8 mouse cellular contexts compared by ENCODE assay signal in genomic region chr6:4504603-4505131, GRCm38 (mm10). TPM values are rescaled to one million over a fixed set of nuclear protein-coding genes. Genes with fewer than 3 reads are reported as not detected.
DNase-seq lines count a peak whose midpoint lies in the region; ATAC-seq and TF ChIP-seq lines count a peak whose summit lies in the region.

Col1a2 (plus strand) TSS chr6:4504814.

- H3K4me2 ChIP-seq in lung, postnatal 0 days (replicated peaks; ENCODE audit: low read depth, low read length): peak within 1 kb of the TSS; percentile 66
- H3K4me2 ChIP-seq in embryonic facial prominence, embryonic 11.5 days (ENCODE audit: low read depth, low read length): peak within 1 kb of the TSS; percentile 60
- H3K4me2 ChIP-seq in heart, embryonic 16.5 days (ENCODE audit: low read depth, low read length): peak within 1 kb of the TSS; percentile 91
- H3K4me2 ChIP-seq in limb, embryonic 12.5 days: peak within 1 kb of the TSS; percentile 68
- H3K4me2 ChIP-seq in stomach, embryonic 16.5 days (ENCODE audit: low read depth, low read length): peak within 1 kb of the TSS; percentile 70

- H3K36me3 ChIP-seq in lung, postnatal 0 days (ENCODE audit: insufficient read depth, low read length): no peaks in the 10 kb centered on the region
- H3K36me3 ChIP-seq in embryonic facial prominence, embryonic 11.5 days (replicated peaks; ENCODE audit: control insufficient read depth, insufficient read depth, low read depth, low read length): no peaks in the 10 kb centered on the region
- H3K36me3 ChIP-seq in heart, embryonic 16.5 days (ENCODE audit: control insufficient read depth, insufficient read depth): no peaks in the 10 kb centered on the region
- H3K36me3 ChIP-seq in limb, embryonic 12.5 days: peaks cover 7% of the 10 kb centered on the region; the same call in 1 of the 2 replicates
- H3K36me3 ChIP-seq in stomach, embryonic 16.5 days (ENCODE audit: control insufficient read depth, insufficient read depth, low read length): no peaks in the 10 kb centered on the region

- no peak for TF ChIP-seq CTCF in lung, postnatal 0 days (IDR thresholded peaks at IDR 0.05)

- peak within 1 kb of the TSS; percentile 81 for H3K27ac ChIP-seq in lung, postnatal 0 days (ENCODE audit: low read length)
- H3K27ac ChIP-seq in embryonic facial prominence, embryonic 11.5 days (replicated peaks; ENCODE audit: low read depth, low read length): peak within 1 kb of the TSS; percentile 74
- H3K27ac ChIP-seq in heart, embryonic 16.5 days (ENCODE audit: low read length): peak within 1 kb of the TSS; percentile 69
- peak within 1 kb of the TSS; percentile 89 for H3K27ac ChIP-seq in limb, embryonic 12.5 days
- H3K27ac ChIP-seq in stomach, embryonic 16.5 days (ENCODE audit: low read length): peak within 1 kb of the TSS; percentile 94

- ATAC-seq in lung, postnatal 0 days: no peak; the same call in 1 of the 2 replicates
- ATAC-seq in embryonic facial prominence, embryonic 11.5 days (replicated peaks; ENCODE audit: insufficient number of reproducible peaks, low FRiP score, low TSS enrichment, low read depth): peak; percentile 35; the same call in 1 of the 2 replicates
- ATAC-seq in heart, embryonic 16.5 days (replicated peaks; ENCODE audit: extremely low read depth, insufficient read depth, low FRiP score): no peak
- ATAC-seq in limb, embryonic 12.5 days (ENCODE audit: insufficient number of reproducible peaks, insufficient read depth, low FRiP score, low TSS enrichment, low read depth): no peak
- ATAC-seq in stomach, embryonic 16.5 days (ENCODE audit: insufficient read depth, low FRiP score): no peak

- TF ChIP-seq EP300 in lung, postnatal 0 days (IDR thresholded peaks at IDR 0.05): no peak

- peak within 1 kb of the TSS; percentile 48 for H3K9ac ChIP-seq in lung, postnatal 0 days (replicated peaks; ENCODE audit: low read depth)
- peak within 1 kb of the TSS; percentile 62 for H3K9ac ChIP-seq in embryonic facial prominence, embryonic 11.5 days (replicated peaks; ENCODE audit: low read length)
- H3K9ac ChIP-seq in heart, embryonic 16.5 days (ENCODE audit: low read length): peak within 1 kb of the TSS; percentile 69
- peak within 1 kb of the TSS; percentile 61 for H3K9ac ChIP-seq in limb, embryonic 12.5 days (replicated peaks)
- H3K9ac ChIP-seq in stomach, embryonic 16.5 days (ENCODE audit: low read length): peak within 1 kb of the TSS; percentile 81

- no peaks in the 10 kb centered on the region for H3K27me3 ChIP-seq in lung, postnatal 0 days (replicated peaks; ENCODE audit: insufficient read depth, low read length)
- no peaks in the 10 kb centered on the region for H3K27me3 ChIP-seq in embryonic facial prominence, embryonic 11.5 days (ENCODE audit: control insufficient read depth, insufficient read depth, low read length)
- 0 out of 2 replicates have a peak, but pooled peaks cover 4% of the 10 kb centered on the region for H3K27me3 ChIP-seq in heart, embryonic 16.5 days (ENCODE audit: control insufficient read depth, insufficient read depth, low read length)
- no peaks in the 10 kb centered on the region for H3K27me3 ChIP-seq in limb, embryonic 12.5 days
- H3K27me3 ChIP-seq in stomach, embryonic 16.5 days (ENCODE audit: control insufficient read depth, insufficient read depth, low read length): no peaks in the 10 kb centered on the region

- H3K9me3 ChIP-seq in lung, postnatal 0 days (ENCODE audit: low read length): no peaks in the 10 kb centered on the region
- no peaks in the 10 kb centered on the region for H3K9me3 ChIP-seq in embryonic facial prominence, embryonic 11.5 days (replicated peaks; ENCODE audit: control insufficient read depth, low read length)
- no peaks in the 10 kb centered on the region for H3K9me3 ChIP-seq in heart, embryonic 16.5 days (replicated peaks; ENCODE audit: control insufficient read depth, low read length)
- no peaks in the 10 kb centered on the region for H3K9me3 ChIP-seq in limb, embryonic 12.5 days
- no peaks in the 10 kb centered on the region for H3K9me3 ChIP-seq in stomach, embryonic 16.5 days (replicated peaks; ENCODE audit: control insufficient read depth, low read length)

- H3K4me3 ChIP-seq in lung, postnatal 0 days (ENCODE audit: low read depth, low read length): peak within 1 kb of the TSS; percentile 47
- peak within 1 kb of the TSS; percentile 52 for H3K4me3 ChIP-seq in embryonic facial prominence, embryonic 11.5 days (ENCODE audit: low read depth, low read length)
- H3K4me3 ChIP-seq in heart, embryonic 16.5 days (ENCODE audit: low read length): peak within 1 kb of the TSS; percentile 51
- peak within 1 kb of the TSS; percentile 45 for H3K4me3 ChIP-seq in limb, embryonic 12.5 days (replicated peaks)
- H3K4me3 ChIP-seq in stomach, embryonic 16.5 days (replicated peaks; ENCODE audit: low read length): peak within 1 kb of the TSS; percentile 65

- no peaks in the 10 kb centered on the region for H3K4me1 ChIP-seq in lung, postnatal 0 days (ENCODE audit: insufficient read depth, low read depth, low read length)
- no peaks in the 10 kb centered on the region for H3K4me1 ChIP-seq in embryonic facial prominence, embryonic 11.5 days (ENCODE audit: control insufficient read depth, insufficient read depth, low read length)
- peaks cover 4% of the 10 kb centered on the region; the same call in 1 of the 2 replicates for H3K4me1 ChIP-seq in heart, embryonic 16.5 days (ENCODE audit: control insufficient read depth, insufficient read depth, low read length)
- H3K4me1 ChIP-seq in limb, embryonic 12.5 days (replicated peaks): peaks cover 31% of the 10 kb centered on the region
- peaks cover 9% of the 10 kb centered on the region; the same call in 1 of the 2 replicates for H3K4me1 ChIP-seq in stomach, embryonic 16.5 days (ENCODE audit: control insufficient read depth, insufficient read depth, low read length)

- 22% methylated on average over 2 of the region's 3 CpGs for WGBS in lung, postnatal 0 days
- WGBS in embryonic facial prominence, embryonic 11.5 days: 10% methylated on average over 2 of the region's 3 CpGs
- 31% methylated on average over 2 of the region's 3 CpGs for WGBS in heart, embryonic 16.5 days
- 8% methylated on average over 2 of the region's 3 CpGs for WGBS in limb, embryonic 12.5 days
- 16% methylated on average over 3 of the region's 3 CpGs for WGBS in stomach, embryonic 16.5 days

- DNase-seq in lung, postnatal 0 days (ENCODE audit: low spot score): no peak
- DNase-seq in lung, postnatal 10 days: no peak
- DNase-seq in embryonic facial prominence, embryonic 11.5 days (ENCODE audit: low spot score): peak; percentile 42
- no peak for DNase-seq in thymus, postnatal 36 days
- no peak for DNase-seq in c-Kit-positive CD71-positive TER-119-positive erythroid progenitor cells, embryonic 14.5 days (ENCODE audit: low spot score)

RNA-seq across cellular contexts. Expression of gene Col1a2, which starts in this region (rescaled TPM):
- 349 and 355 TPM in 2 replicates for polyA plus RNA-seq in lung, postnatal 0 days (2015; fragmentation: Nextera tagmentation; extraction: Ambion mirVana)
- 225 and 245 TPM in 2 replicates for polyA plus RNA-seq in embryonic facial prominence, embryonic 11.5 days (2014; fragmentation: Nextera tagmentation; extraction: Ambion mirVana)
- 382 and 460 TPM in 2 replicates for polyA plus RNA-seq in heart, embryonic 16.5 days (2015; fragmentation: Nextera tagmentation; extraction: Ambion mirVana)
- polyA plus RNA-seq in limb, embryonic 12.5 days (2016; fragmentation: Nextera tagmentation; extraction: Ambion mirVana): 448 and 471 TPM in 2 replicates
- polyA plus RNA-seq in stomach, embryonic 16.5 days (2015; fragmentation: Nextera tagmentation; extraction: Ambion mirVana): 1,169 and 1,212 TPM in 2 replicates
